Mouse (Mus musculus): ENCODE measurements around the gene Kptn. TPM values are rescaled to one million over a fixed set of nuclear protein-coding genes. Genes with fewer than 3 reads are reported as not detected.

Kptn gene
- polyA plus RNA-seq, 1 experiment from 2014 or later, result 28.8 TPM

Other genes starting within 250 kb of the Kptn start
- 0.15 and 0.53 TPM in 2 replicates for gene Crx, start 239.9 kb upstream of the Kptn start, polyA plus RNA-seq (2016; fragmentation: Nextera tagmentation; extraction: Ambion mirVana)
- not detected in 2 replicates for gene Crxos, start 237.3 kb upstream of the Kptn start, polyA plus RNA-seq (2016; fragmentation: Nextera tagmentation; extraction: Ambion mirVana)
- 864 and 990 TPM in 2 replicates for gene Selenow, start 197.5 kb upstream of the Kptn start, polyA plus RNA-seq (2016; fragmentation: Nextera tagmentation; extraction: Ambion mirVana)
- 181 and 183 TPM in 2 replicates for gene Nop53, start 173.8 kb upstream of the Kptn start, polyA plus RNA-seq (2016; fragmentation: Nextera tagmentation; extraction: Ambion mirVana)
- 12.5 and 13.6 TPM in 2 replicates for gene Ehd2, start 152.3 kb upstream of the Kptn start, polyA plus RNA-seq (2016; fragmentation: Nextera tagmentation; extraction: Ambion mirVana)
- gene Bicra, start 72.0 kb upstream of the Kptn start, polyA plus RNA-seq (2016; fragmentation: Nextera tagmentation; extraction: Ambion mirVana), result 6.9 and 8.2 TPM in 2 replicates
- gene Zfp541, start 58.1 kb upstream of the Kptn start, polyA plus RNA-seq (2016; fragmentation: Nextera tagmentation; extraction: Ambion mirVana), result not detected in 2 replicates
- gene Napa, start 21.4 kb upstream of the Kptn start, polyA plus RNA-seq (2016; fragmentation: Nextera tagmentation; extraction: Ambion mirVana), result 187 and 188 TPM in 2 replicates
- 0.21 and 0.25 TPM in 2 replicates for gene Slc8a2, start 9.9 kb downstream of the Kptn start, polyA plus RNA-seq (2016; fragmentation: Nextera tagmentation; extraction: Ambion mirVana)
- 80.7 and 99.3 TPM in 2 replicates for gene Meis3, start 55.2 kb downstream of the Kptn start, polyA plus RNA-seq (2016; fragmentation: Nextera tagmentation; extraction: Ambion mirVana)
- 19.9 and 20.2 TPM in 2 replicates for gene Dhx34, start 102.1 kb downstream of the Kptn start, polyA plus RNA-seq (2016; fragmentation: Nextera tagmentation; extraction: Ambion mirVana)
- 0.04 and 0.10 TPM in 2 replicates for gene C5ar2, start 124.3 kb downstream of the Kptn start, polyA plus RNA-seq (2016; fragmentation: Nextera tagmentation; extraction: Ambion mirVana)
- gene C5ar1, start 139.6 kb downstream of the Kptn start, polyA plus RNA-seq (2016; fragmentation: Nextera tagmentation; extraction: Ambion mirVana), result 0.86 and 1.4 TPM in 2 replicates
- 6.3 and 10.0 TPM in 2 replicates for gene Inafm1, start 153.7 kb downstream of the Kptn start, polyA plus RNA-seq (2016; fragmentation: Nextera tagmentation; extraction: Ambion mirVana)
- gene Ccdc9, start 166.9 kb downstream of the Kptn start, polyA plus RNA-seq (2016; fragmentation: Nextera tagmentation; extraction: Ambion mirVana), result 24.6 and 34.1 TPM in 2 replicates
- 14.4 and 17.1 TPM in 2 replicates for gene Bbc3, start 188.5 kb downstream of the Kptn start, polyA plus RNA-seq (2016; fragmentation: Nextera tagmentation; extraction: Ambion mirVana)